ENCODE assay signal across 31 mouse cellular contexts in genomic region chr15:12629164-12629563, GRCm38 (mm10).
A peak's percentile ranks its signal among the peaks of the same experiment; 100 is the strongest.
DNase-seq lines count a peak whose midpoint lies in the region; ATAC-seq and TF ChIP-seq lines count a peak whose summit lies in the region.
"Had no signal": no experiment of that assay in that cellular context is flagged by ENCODE, and none has a peak within 500 bp of the region (broad histone marks: within the 10 kb centered on the region; RNA-seq: fewer than 3 reads in every experiment).

No protein-coding gene starts in this region.

- no peaks in the 10 kb centered on the region for H3K36me3 ChIP-seq in heart, embryonic 12.5 days
- H3K36me3 ChIP-seq in lung, postnatal 0 days (ENCODE audit: insufficient read depth, low read length) = no peaks in the 10 kb centered on the region
- no peaks in the 10 kb centered on the region for H3K36me3 ChIP-seq in stomach, embryonic 15.5 days
- H3K36me3 ChIP-seq: embryonic facial prominence, embryonic 10.5 days; embryonic facial prominence, embryonic 13.5 days; G1E; heart, embryonic 15.5 days had no signal

- WGBS in heart, embryonic 12.5 days = 82% methylated on average over 7 of the region's 7 CpGs
- 56% methylated on average over 7 of the region's 7 CpGs for WGBS in lung, postnatal 0 days
- WGBS in stomach, embryonic 15.5 days = 70% methylated on average over 7 of the region's 7 CpGs
- 81% methylated on average over 7 of the region's 7 CpGs for WGBS in cerebellum, adult 2 months

- TF ChIP-seq POLR2A in cerebellum, adult 2 months (IDR thresholded peaks at IDR 0.05; ENCODE audit: borderline replicate concordance, insufficient read depth, low read length) = no peak

- H3K9ac ChIP-seq in heart, embryonic 12.5 days = no peak overlapping the region
- no peak overlapping the region for H3K9ac ChIP-seq in lung, postnatal 0 days (replicated peaks; ENCODE audit: low read depth)
- H3K9ac ChIP-seq in stomach, embryonic 15.5 days = no peak overlapping the region
- H3K9ac ChIP-seq: embryonic facial prominence, embryonic 13.5 days; forebrain, postnatal 0 days; heart, embryonic 15.5 days; hindbrain, embryonic 14.5 days had no signal

- H3K27me3 ChIP-seq in heart, embryonic 12.5 days (replicated peaks) = no peaks in the 10 kb centered on the region
- no peaks in the 10 kb centered on the region for H3K27me3 ChIP-seq in lung, postnatal 0 days (replicated peaks; ENCODE audit: insufficient read depth, low read length)
- H3K27me3 ChIP-seq in stomach, embryonic 15.5 days (replicated peaks) = no peaks in the 10 kb centered on the region
- no peaks in the 10 kb centered on the region; the same call in 1 of the 2 replicates for H3K27me3 ChIP-seq in cerebellum, adult 2 months (ENCODE audit: control insufficient read depth, insufficient read depth, low read length)
- H3K27me3 ChIP-seq: CH12.LX; embryonic facial prominence, embryonic 13.5 days; heart, embryonic 15.5 days had no signal

- TF ChIP-seq CTCF in lung, postnatal 0 days (IDR thresholded peaks at IDR 0.05) = no peak
- TF ChIP-seq CTCF in cerebellum, adult 2 months (IDR thresholded peaks at IDR 0.05; ENCODE audit: borderline replicate concordance, insufficient read depth, low read depth, low read length) = no peak

- H3K4me1 ChIP-seq in heart, embryonic 12.5 days (replicated peaks) = peaks cover 28% of the 10 kb centered on the region
- no peaks in the 10 kb centered on the region for H3K4me1 ChIP-seq in lung, postnatal 0 days (ENCODE audit: insufficient read depth, low read depth, low read length)
- no peaks in the 10 kb centered on the region; the same call in 1 of the 2 replicates for H3K4me1 ChIP-seq in stomach, embryonic 15.5 days
- no peaks in the 10 kb centered on the region for H3K4me1 ChIP-seq in cerebellum, adult 2 months (ENCODE audit: control insufficient read depth, insufficient read depth, low read length)

- no peak overlapping the region for H3K4me3 ChIP-seq in heart, embryonic 12.5 days
- no peak overlapping the region for H3K4me3 ChIP-seq in lung, postnatal 0 days (ENCODE audit: low read depth, low read length)
- H3K4me3 ChIP-seq in stomach, embryonic 15.5 days (replicated peaks) = no peak overlapping the region
- no peak overlapping the region for H3K4me3 ChIP-seq in cerebellum, adult 2 months (replicated peaks; ENCODE audit: insufficient read depth, low read depth, low read length)
- H3K4me3 ChIP-seq: embryonic facial prominence, embryonic 10.5 days; embryonic facial prominence, embryonic 13.5 days; erythroblast, embryonic 14.5 days; heart, adult 2 months; heart, embryonic 15.5 days had no signal

- no peak overlapping the region for H3K27ac ChIP-seq in heart, embryonic 12.5 days (ENCODE audit: poor library complexity, severe bottlenecking)
- H3K27ac ChIP-seq in lung, postnatal 0 days (ENCODE audit: low read length) = no peak overlapping the region
- no peak overlapping the region for H3K27ac ChIP-seq in stomach, embryonic 15.5 days
- no peak overlapping the region for H3K27ac ChIP-seq in cerebellum, adult 2 months (ENCODE audit: insufficient read depth, low read length)
- H3K27ac ChIP-seq: embryonic facial prominence, embryonic 10.5 days; embryonic facial prominence, embryonic 13.5 days; heart, adult 2 months; heart, embryonic 15.5 days; hindbrain, embryonic 14.5 days; hindbrain, postnatal 0 days had no signal

- no peak overlapping the region for H3K4me2 ChIP-seq in heart, embryonic 12.5 days
- no peak overlapping the region for H3K4me2 ChIP-seq in lung, postnatal 0 days (replicated peaks; ENCODE audit: low read depth, low read length)
- H3K4me2 ChIP-seq in stomach, embryonic 15.5 days = no peak overlapping the region
- H3K4me2 ChIP-seq: embryonic facial prominence, embryonic 13.5 days; heart, embryonic 11.5 days; heart, embryonic 15.5 days; hindbrain, embryonic 14.5 days had no signal

- no peak for ATAC-seq in heart, embryonic 12.5 days (ENCODE audit: insufficient number of reproducible peaks, low FRiP score)
- ATAC-seq in lung, postnatal 0 days = peak; percentile 69
- ATAC-seq in stomach, embryonic 15.5 days (ENCODE audit: insufficient read depth, low FRiP score, low read depth) = peak; percentile 19; the same call in 1 of the 2 replicates
- ATAC-seq: forebrain, embryonic 14.5 days; forebrain, postnatal 0 days; hindbrain, postnatal 0 days; inflammation-experienced regulatory T-cells, adult 6 months; intestine, embryonic 16.5 days; Patski had no signal

- peak; percentile 36 for DNase-seq in heart, adult 11 months
- DNase-seq in lung, postnatal 0 days (ENCODE audit: low spot score) = peak; percentile 49
- DNase-seq in lung, adult 18-20 months = no peak
- DNase-seq in cerebellum, adult 2 months = no peak
- DNase-seq: adrenal gland, postnatal 14 days; B cell, adult 2 months; cerebellum, adult 11 months; cerebellum, adult 8-10 months; cerebellum, postnatal 10 days; cerebellum, postnatal 36 days; embryo, embryonic 11 days; forebrain, postnatal 0 days; gastrocnemius, postnatal 25 days; heart, adult 2 months; heart, postnatal 10 days; heart, postnatal 36 days had no signal

- TF ChIP-seq EP300 in lung, postnatal 0 days (IDR thresholded peaks at IDR 0.05) = no peak

- no peaks in the 10 kb centered on the region for H3K9me3 ChIP-seq in heart, embryonic 12.5 days (replicated peaks)
- H3K9me3 ChIP-seq in lung, postnatal 0 days (ENCODE audit: low read length) = no peaks in the 10 kb centered on the region
- no peaks in the 10 kb centered on the region for H3K9me3 ChIP-seq in stomach, embryonic 15.5 days
- H3K9me3 ChIP-seq: embryonic facial prominence, embryonic 10.5 days; embryonic facial prominence, embryonic 13.5 days; heart, embryonic 15.5 days had no signal

Comparison
In these comparisons a context has a peak if more than half of its experiments do, and no peak if none do; other contexts are left out.
1. DNase-seq: peak in heart, adult 11 months (single experiment) and lung, postnatal 0 days (single experiment); none in lung, adult 18-20 months (0 of 2) and cerebellum, adult 2 months (0 of 2).